Mouse (Mus musculus): ENCODE data around the gene Iqcm. TPM values are rescaled to one million over a fixed set of nuclear protein-coding genes. Genes with fewer than 3 reads are reported as not detected.

Iqcm gene
- polyA plus RNA-seq, 1 experiment from 2014 or later = not detected

Other genes with a start within 250 kb of the Iqcm start
- 4.6 TPM in 2 replicates for gene Rasd2, start 234.8 kb upstream of the Iqcm start, polyA plus RNA-seq (2014; fragmentation: Nextera tagmentation; extraction: Ambion mirVana)
- 0.16 and 0.17 TPM in 2 replicates for gene Gm10358, start 42.1 kb upstream of the Iqcm start, polyA plus RNA-seq (2014; fragmentation: Nextera tagmentation; extraction: Ambion mirVana)

Data from hindbrain, embryonic 14.5 days (tissue).